Mouse (Mus musculus) lung, adult 2 months (tissue): ENCODE measurements around the gene Dnah5.

ENCODE experiments used
- CTCF ChIP-seq: fragments of 200-500 bp; IDR thresholded peaks from 2 replicates; pipeline ENCODE4 v1.5.1; 2011; ENCODE audit warnings: mild to moderate bottlenecking, low read length, control low read depth; ENCODE audit not compliant: insufficient read depth
- POLR2A ChIP-seq: fragments of 200-500 bp; IDR thresholded peaks from 2 replicates; pipeline ENCODE4 v1.6.1; 2011; ENCODE audit warnings: low read depth, mild to moderate bottlenecking, control low read depth, low read length, borderline replicate concordance; ENCODE audit errors: extremely low read depth

GRCm38 (mm10) chr15:28439702-28440101, 236.2 kb downstream of the Dnah5 start:
- TF ChIP-seq CTCF, result no peak
- no peak for TF ChIP-seq POLR2A
